Mouse (Mus musculus) liver, embryonic 14.5 days (tissue): ENCODE results near the gene Dhtkd1.

Experiments used
- CTCF ChIP-seq: IDR thresholded peaks from 2 replicates; pipeline ENCODE4 v1.5.1; 2016; ENCODE audit warnings: antibody characterized with exemption, low read depth, control low read depth
- EP300 ChIP-seq: IDR thresholded peaks from 2 replicates; pipeline ENCODE4 v1.6.1; 2016; ENCODE audit warnings: antibody characterized with exemption, low read depth

- TF ChIP-seq CTCF (no peak), EP300 (no peak)
Measured at GRCm38 (mm10) chr2:5923786-5924185, 18.8 kb downstream of the Dhtkd1 start.
